Mouse (Mus musculus) MEL (cell line): ENCODE results near the gene Kcnab3.
A peak's percentile ranks its signal among the peaks of the same experiment; 100 is the strongest.

Experiments used
- CHD1 ChIP-seq: IDR thresholded peaks from 2 replicates; pipeline ENCODE4 v1.6.1; 2012; ENCODE audit warnings: low read depth, mild to moderate bottlenecking, inconsistent platforms, low read length, improper control_type of control experiment
- CTCF ChIP-seq, 3 experiments: IDR thresholded peaks in 2 of 3; conservative IDR thresholded peaks in 1 of 3; 2 replicates each; pipeline ENCODE4 v1.5.1; 2011 to 2012; ENCODE audit warnings: low read length in 3 of 3, low read depth in 2 of 3, mild to moderate bottlenecking in 2 of 3, improper control_type of control experiment in 1 of 3, inconsistent platforms in 1 of 3, mixed read lengths in 1 of 3, moderate library complexity in 1 of 3; ENCODE audit not compliant: control insufficient read depth in 1 of 3, insufficient read depth in 1 of 3, poor library complexity in 1 of 3, severe bottlenecking in 1 of 3
- ELF1 ChIP-seq: IDR thresholded peaks from 2 replicates; pipeline ENCODE4 v1.6.1; 2014; ENCODE audit warnings: low read depth, mild to moderate bottlenecking, inconsistent platforms, low read length, improper control_type of control experiment, moderate library complexity
- EP300 ChIP-seq, 2 experiments: IDR thresholded peaks; 2 replicates each; pipeline ENCODE4 v1.6.1; 2011; ENCODE audit warnings: improper control_type of control experiment in 2 of 2, low read length in 2 of 2, low read depth in 1 of 2, mild to moderate bottlenecking in 1 of 2
- GABPA ChIP-seq: IDR thresholded peaks from 2 replicates; pipeline ENCODE4 v1.6.1; 2012; ENCODE audit warnings: low read depth, mild to moderate bottlenecking, inconsistent platforms, low read length, improper control_type of control experiment, moderate library complexity
- GATA1 ChIP-seq: IDR thresholded peaks from 2 replicates; pipeline ENCODE4 v1.6.1; 2011; ENCODE audit warnings: low read depth, low read length, improper control_type of control experiment
- KAT2A ChIP-seq: conservative IDR thresholded peaks from 2 replicates; pipeline ENCODE4 v1.6.1; 2012; ENCODE audit warnings: low read depth, low read length, improper control_type of control experiment, inconsistent platforms
- MAFK ChIP-seq: IDR thresholded peaks from 2 replicates; pipeline ENCODE4 v1.6.1; 2011; ENCODE audit warnings: low read depth, mild to moderate bottlenecking, low read length, improper control_type of control experiment, borderline replicate concordance
- MAX ChIP-seq: IDR thresholded peaks from 2 replicates; pipeline ENCODE4 v1.6.1; 2011; ENCODE audit warnings: low read length, improper control_type of control experiment
- POLR2A ChIP-seq, 2 experiments: IDR thresholded peaks; 2 replicates each; pipeline ENCODE4 v1.6.1; 2011 to 2012; ENCODE audit warnings: low read length in 2 of 2, mild to moderate bottlenecking in 2 of 2, control low read depth in 1 of 2, improper control_type of control experiment in 1 of 2, low read depth in 1 of 2, moderate library complexity in 1 of 2; ENCODE audit not compliant: control insufficient read depth in 1 of 2, insufficient read depth in 1 of 2, poor library complexity in 1 of 2
- RCOR1 ChIP-seq: IDR thresholded peaks from 2 replicates; pipeline ENCODE4 v1.6.1; 2012; ENCODE audit warnings: low read depth, mild to moderate bottlenecking, inconsistent platforms, low read length, improper control_type of control experiment
- USF2 ChIP-seq, 2 experiments: IDR thresholded peaks; 2 replicates each; pipeline ENCODE4 v1.6.1; 2011 to 2012; ENCODE audit warnings: improper control_type of control experiment in 2 of 2, low read length in 2 of 2, borderline replicate concordance in 1 of 2, inconsistent platforms in 1 of 2, low read depth in 1 of 2, mild to moderate bottlenecking in 1 of 2; ENCODE audit not compliant: insufficient read depth in 1 of 2
- ZC3H11A ChIP-seq: IDR thresholded peaks from 2 replicates; pipeline ENCODE4 v1.6.1; 2012; ENCODE audit warnings: low read depth, mild to moderate bottlenecking, inconsistent platforms, low read length, improper control_type of control experiment
- ZNF384 ChIP-seq: IDR thresholded peaks from 2 replicates; pipeline ENCODE4 v1.6.1; 2012; ENCODE audit warnings: low read depth, mild to moderate bottlenecking, inconsistent platforms, low read length, improper control_type of control experiment

GRCm38 (mm10) chr11:69370817-69371215 lies 44.8 kb downstream of the Kcnab3 start:
- no peak for TF ChIP-seq RCOR1
- 0 out of 4 replicates have a peak, but pooled peaks of 1 of the 2 experiments have one; percentile 39 for TF ChIP-seq EP300 (IDR thresholded peaks at IDR 0.05; ENCODE audit: low read depth in 1 of 2, low read length in 2 of 2)
- no peak for TF ChIP-seq GABPA
- no peak for TF ChIP-seq CTCF (IDR thresholded peaks at IDR 0.05 in 2 of 3, conservative IDR thresholded peaks at IDR 0.05 in 1 of 3; ENCODE audit: control insufficient read depth in 1 of 3, insufficient read depth in 1 of 3, low read depth in 2 of 3, low read length in 3 of 3, poor library complexity in 1 of 3, severe bottlenecking in 1 of 3)
- TF ChIP-seq KAT2A, result no peak
- TF ChIP-seq POLR2A (IDR thresholded peaks at IDR 0.05; ENCODE audit: control insufficient read depth in 1 of 2, insufficient read depth in 1 of 2, low read depth in 1 of 2, low read length in 2 of 2, poor library complexity in 1 of 2), result no peak
- no peak for TF ChIP-seq MAX
- TF ChIP-seq USF2 (IDR thresholded peaks at IDR 0.05; ENCODE audit: borderline replicate concordance in 1 of 2, insufficient read depth in 1 of 2, low read depth in 1 of 2, low read length in 2 of 2), result no peak
- TF ChIP-seq CHD1, result no peak
- TF ChIP-seq ELF1, result no peak
- 0 out of 2 replicates have a peak, but pooled peaks have one; percentile 17 for TF ChIP-seq GATA1
- TF ChIP-seq ZNF384, result no peak
- TF ChIP-seq MAFK, result no peak
- no peak for TF ChIP-seq ZC3H11A
